Mouse (Mus musculus) lung, embryonic 14.5 days (tissue): ENCODE measurements around the gene Rmnd5a. TPM values are rescaled to one million over a fixed set of nuclear protein-coding genes. Genes with fewer than 3 reads are reported as not detected.
"Not testable (repeated sequence)": the region's sequence is repeated elsewhere in the genome, so short reads cannot be mapped to it uniquely, and the experiment has no call there.

Source experiments
- ATAC-seq: fragments of 200-750 bp; cut with Nextera tagmentation; 2 replicates; pipeline ENCODE4 v1.8.0; 2017; ENCODE audit warnings: mild to moderate bottlenecking, moderate TSS enrichment, moderate library complexity; ENCODE audit not compliant: insufficient read depth
- DNase-seq: peaks from one replicate; pipeline ENCODE4 v3.0.0-alpha.2; 2015
- H3K27ac ChIP-seq: fragments of 300-500 bp; sonication (generic); 2 replicates; pipeline ENCODE4 v1.5.1; 2014; ENCODE audit warnings: low read depth, mild to moderate bottlenecking, moderate library complexity
- H3K27me3 ChIP-seq: fragments of 300-500 bp; sonication (generic); 2 replicates; pipeline ENCODE4 v1.6.1; 2014; ENCODE audit warnings: low read length, control low read depth; ENCODE audit not compliant: insufficient read depth
- H3K36me3 ChIP-seq: fragments of 300-500 bp; sonication (generic); 2 replicates; pipeline ENCODE4 v1.6.1; 2014; ENCODE audit warnings: control low read depth; ENCODE audit not compliant: insufficient read depth
- H3K4me1 ChIP-seq: fragments of 300-500 bp; sonication (generic); 2 replicates; pipeline ENCODE4 v1.6.1; 2014; ENCODE audit warnings: antibody characterized with exemption, control low read depth; ENCODE audit not compliant: insufficient read depth
- H3K4me2 ChIP-seq: fragments of 300-500 bp; sonication (generic); 2 replicates; pipeline ENCODE4 v1.6.1; 2014; ENCODE audit warnings: mild to moderate bottlenecking
- H3K4me3 ChIP-seq: fragments of 300-500 bp; sonication (generic); 2 replicates; pipeline ENCODE4 v1.5.1; 2014; ENCODE audit warnings: low read depth, low read length
- H3K9ac ChIP-seq: fragments of 300-500 bp; sonication (generic); 2 replicates; pipeline ENCODE4 v1.6.1; 2014
- H3K9me3 ChIP-seq: fragments of 300-500 bp; sonication (generic); 2 replicates; pipeline ENCODE4 v1.6.1; 2016; ENCODE audit warnings: low read depth, low read length, control low read depth
- CTCF ChIP-seq: IDR thresholded peaks from 2 replicates; pipeline ENCODE4 v1.5.1; 2016; ENCODE audit warnings: antibody characterized with exemption, low read depth
- WGBS: fragments of 180-500 bp; shearing (Covaris S2); extraction: QIAGEN DNeasy Blood & Tissue Kit; methylation state at CpG from one replicate; pipeline ENCODE4 v1.1.7; 2014; 5-methylcytosine and 5-hydroxymethylcytosine counted together
- polyA plus RNA-seq: library from polyadenylated mRNA; unstranded; fragments of >200 nt; fragmentation: Nextera tagmentation; extraction: Ambion mirVana; gene quantifications from 2 replicates; pipeline ENCODE4 v1.2.1, GENCODE M21; 2014

Rmnd5a gene
- polyA plus RNA-seq, 1 experiment from 2014 or later: 9.4 TPM

DNA sequence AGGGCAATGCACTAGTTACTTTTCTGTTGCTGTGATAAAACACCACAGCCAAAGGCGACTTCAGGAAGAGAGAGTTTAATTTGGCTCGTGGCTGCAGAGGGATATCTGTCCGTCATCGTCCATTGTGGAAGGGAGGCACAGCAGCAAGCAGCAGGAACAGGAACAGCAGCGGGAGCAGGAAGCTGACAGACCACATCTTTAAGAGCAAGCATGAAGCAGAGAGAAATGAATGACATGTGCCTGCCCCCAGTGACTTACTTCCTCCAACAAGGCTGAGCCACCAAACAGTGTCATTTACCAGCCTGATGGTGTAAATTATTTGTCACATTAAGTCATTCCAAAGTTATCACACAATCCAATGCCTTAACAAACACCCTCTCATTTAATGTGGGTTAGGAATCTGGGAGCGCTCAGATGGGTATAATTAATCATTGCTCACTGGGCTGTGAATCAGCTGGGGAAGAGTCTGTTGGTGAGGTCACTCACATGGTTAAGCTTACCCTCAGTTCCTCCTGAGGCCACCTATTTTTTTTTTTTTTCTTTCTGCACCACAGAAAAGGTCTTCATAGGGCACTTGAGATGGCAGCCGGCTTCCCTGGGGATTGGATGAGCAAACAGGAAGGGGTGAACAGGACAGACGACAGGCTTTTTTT, 17.6 kb upstream of the Rmnd5a start:
- ATAC-seq: no peak

DNA sequence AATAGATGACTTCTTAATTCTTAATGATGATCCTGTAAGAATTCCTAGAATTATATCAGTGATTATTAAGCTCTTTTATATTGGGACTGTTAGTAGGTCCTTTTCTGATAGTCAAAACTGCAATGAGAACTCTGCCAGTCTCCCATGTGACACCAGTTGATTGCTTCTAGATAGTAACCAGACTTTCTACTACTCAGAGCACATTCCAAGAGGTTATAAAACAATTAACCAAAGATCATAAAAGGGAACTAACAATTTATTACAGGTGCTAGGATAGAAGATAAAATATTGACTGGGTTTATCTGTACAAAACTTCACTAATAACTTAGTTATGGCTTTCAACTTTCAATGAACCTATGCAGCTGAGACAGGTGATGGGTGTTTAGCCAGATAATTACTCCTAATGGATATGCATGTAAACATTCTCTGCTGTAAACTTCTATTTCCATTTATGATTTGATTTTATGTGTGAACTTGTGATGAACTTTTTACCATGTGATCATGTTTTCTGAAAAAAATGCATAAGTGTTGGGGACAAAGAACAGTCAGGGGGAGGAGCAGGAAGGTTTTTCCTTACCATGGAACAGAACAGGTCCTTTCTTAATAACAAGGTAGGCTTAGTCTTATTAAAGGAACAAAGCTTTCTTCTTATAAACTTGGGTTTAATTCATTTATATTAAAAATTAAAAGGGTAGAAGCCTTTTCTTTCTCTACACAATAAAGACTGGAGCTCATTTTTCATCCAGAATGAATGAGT, 13.7 kb upstream of the Rmnd5a start:
- not testable (repeated sequence) for H3K36me3 ChIP-seq, DNase-seq, H3K4me1 ChIP-seq, H3K27ac ChIP-seq, ATAC-seq, H3K27me3 ChIP-seq, H3K4me2 ChIP-seq, H3K4me3 ChIP-seq, H3K9me3 ChIP-seq, H3K9ac ChIP-seq

More for the DNA sequence above, 17.6 kb upstream of the Rmnd5a start:
- no peak for DNase-seq
- Histone ChIP-seq H3K36me3 (no peaks in the 10 kb centered on the region), H3K9me3 (no peaks in the 10 kb centered on the region), H3K27me3 (no peaks in the 10 kb centered on the region), H3K9ac (no peak overlapping the region), H3K4me3 (no peak overlapping the region), H3K4me2 (no peak overlapping the region), H3K4me1 (no peaks in the 10 kb centered on the region), H3K27ac (no peak overlapping the region)
- 62% methylated on average over 8 of the region's 8 CpGs for WGBS
- no peak for TF ChIP-seq CTCF

DNA sequence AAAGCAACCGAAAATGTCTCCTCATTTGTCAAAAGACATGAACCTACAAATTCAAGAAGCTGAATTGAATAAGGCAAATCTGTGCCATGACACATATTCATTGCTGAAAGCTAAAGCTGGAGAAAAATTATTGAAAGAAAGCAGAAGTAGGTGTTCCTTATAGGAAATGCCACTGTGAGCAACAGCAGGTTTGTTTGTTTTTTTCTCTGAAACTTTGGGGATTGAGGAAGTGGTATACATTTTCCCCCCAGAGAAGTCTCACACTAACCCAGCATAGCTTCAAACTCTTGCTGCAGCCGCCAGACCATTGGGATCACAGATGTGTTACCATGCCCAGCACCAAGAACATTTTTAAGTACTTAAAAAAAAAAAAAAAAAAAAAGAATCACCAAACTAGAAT, 12.4 kb upstream of the Rmnd5a start:
- no peak for DNase-seq
- TF ChIP-seq CTCF: no peak
- Histone ChIP-seq H3K27ac (no peak overlapping the region), H3K4me3 (no peak overlapping the region), H3K9ac (no peak overlapping the region), H3K4me1 (no peaks in the 10 kb centered on the region), H3K9me3 (no peaks in the 10 kb centered on the region), H3K36me3 (no peaks in the 10 kb centered on the region), H3K27me3 (no peaks in the 10 kb centered on the region), H3K4me2 (no peak overlapping the region)
- ATAC-seq: no peak
- 57% methylated on average over 2 of the region's 2 CpGs for WGBS

- no peaks in the 10 kb centered on the region for H3K4me1 ChIP-seq
- no peak overlapping the region for H3K9ac ChIP-seq
- no peak overlapping the region for H3K27ac ChIP-seq
- ATAC-seq (no peak), DNase-seq (no peak)
- no peak overlapping the region for H3K4me3 ChIP-seq
- 81% methylated on average over 6 of the region's 6 CpGs for WGBS
- H3K9me3 ChIP-seq: no peaks in the 10 kb centered on the region
- no peak overlapping the region for H3K4me2 ChIP-seq
- no peaks in the 10 kb centered on the region for H3K36me3 ChIP-seq
- H3K27me3 ChIP-seq: no peaks in the 10 kb centered on the region
- no peak for TF ChIP-seq CTCF
Observed at GRCm38 (mm10) chr6:71445560-71445959, 5.1 kb upstream of the Rmnd5a start.

- Histone ChIP-seq H3K27me3 (no peaks in the 10 kb centered on the region), H3K4me2 (no peak overlapping the region), H3K9ac (no peak overlapping the region), H3K4me1 (no peaks in the 10 kb centered on the region), H3K4me3 (no peak overlapping the region), H3K27ac (no peak overlapping the region), H3K36me3 (no peaks in the 10 kb centered on the region), H3K9me3 (no peaks in the 10 kb centered on the region)
- WGBS: 38% methylated on average over 1 of the region's 1 CpGs
- no peak for DNase-seq
- no peak for ATAC-seq
- no peak for TF ChIP-seq CTCF
Observed at GRCm38 (mm10) chr6:71444756-71445155, 4.3 kb upstream of the Rmnd5a start.

DNA sequence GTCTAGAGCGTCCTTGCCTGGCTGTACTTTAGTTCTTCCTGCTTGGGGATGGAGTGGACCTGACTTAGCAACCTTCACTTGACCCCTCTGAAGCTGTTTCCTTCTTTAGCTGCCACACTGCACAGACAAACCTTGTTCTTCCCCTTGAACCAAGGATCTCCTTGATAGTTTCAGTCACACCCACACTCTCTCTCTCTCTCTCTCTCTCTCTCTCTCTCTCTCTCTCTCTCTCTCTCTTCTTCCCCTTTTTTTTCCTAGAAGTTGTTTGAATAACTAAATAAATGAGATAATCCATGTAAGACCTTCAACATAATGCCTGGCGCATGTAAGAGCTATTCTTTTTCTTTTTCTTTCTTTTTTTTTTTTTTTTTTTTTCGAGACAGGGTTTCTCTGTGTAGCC, 1.7 kb upstream of the Rmnd5a start:
- no peak for TF ChIP-seq CTCF
- no peak for ATAC-seq
- Histone ChIP-seq H3K4me2 (no peak overlapping the region), H3K27me3 (no peaks in the 10 kb centered on the region), H3K4me3 (no peak overlapping the region), H3K9ac (no peak overlapping the region), H3K27ac (no peak overlapping the region), H3K36me3 (no peaks in the 10 kb centered on the region), H3K9me3 (no peaks in the 10 kb centered on the region), H3K4me1 (peaks cover 9% of the 10 kb centered on the region)
- no peak for DNase-seq
- 50% methylated on average over 3 of the region's 3 CpGs for WGBS

GRCm38 (mm10) chr6:71441251-71441580, 779 bp upstream of the Rmnd5a start:
- DNase-seq: no peak
- H3K27me3 ChIP-seq: no peaks in the 10 kb centered on the region
- ATAC-seq: peak; percentile 9; the same call in 1 of the 2 replicates
- H3K4me3 ChIP-seq: peak overlapping the region; percentile 96
- H3K9ac ChIP-seq: peak overlapping the region; percentile 80
- peak overlapping the region; percentile 97 for H3K4me2 ChIP-seq
- no peaks in the 10 kb centered on the region for H3K9me3 ChIP-seq
- no peaks in the 10 kb centered on the region for H3K36me3 ChIP-seq
- H3K27ac ChIP-seq: peak overlapping the region; percentile 97
- peaks cover 9% of the 10 kb centered on the region for H3K4me1 ChIP-seq
- no peak for TF ChIP-seq CTCF
- 3% methylated on average over 12 of the region's 12 CpGs for WGBS
